9 mouse cellular contexts compared by ENCODE assay signal in genomic region chr8:126885554-126886485, GRCm38 (mm10). TPM values are rescaled to one million over a fixed set of nuclear protein-coding genes. Genes with fewer than 3 reads are reported as not detected.
DNase-seq lines count a peak whose midpoint lies in the region; ATAC-seq and TF ChIP-seq lines count a peak whose summit lies in the region.
"Had no signal": no experiment of that assay in that cellular context is flagged by ENCODE, and none has a peak within 500 bp of the region (broad histone marks: within the 10 kb centered on the region; RNA-seq: fewer than 3 reads in every experiment).

No protein-coding gene starts in this region.

- H3K36me3 ChIP-seq in liver, embryonic 12.5 days = no peaks in the 10 kb centered on the region
- no peaks in the 10 kb centered on the region for H3K36me3 ChIP-seq in forebrain, postnatal 0 days (ENCODE audit: insufficient read depth)
- no peaks in the 10 kb centered on the region for H3K36me3 ChIP-seq in liver, embryonic 11.5 days (ENCODE audit: control insufficient read depth, insufficient read depth, low read length)
- no peaks in the 10 kb centered on the region for H3K36me3 ChIP-seq in stomach, embryonic 15.5 days
- H3K36me3 ChIP-seq in midbrain, embryonic 13.5 days = no peaks in the 10 kb centered on the region
- H3K36me3 ChIP-seq: hindbrain, embryonic 15.5 days had no signal

- peak; percentile 25 for TF ChIP-seq CTCF in forebrain, postnatal 0 days (IDR thresholded peaks at IDR 0.05; ENCODE audit: low read depth)

- ATAC-seq in liver, embryonic 12.5 days = no peak
- no peak for ATAC-seq in forebrain, postnatal 0 days
- ATAC-seq in liver, embryonic 11.5 days (replicated peaks; ENCODE audit: low FRiP score) = peak; percentile 43; the same call in 1 of the 2 replicates
- ATAC-seq in stomach, embryonic 15.5 days (ENCODE audit: insufficient read depth, low FRiP score, low read depth) = no peak
- no peak for ATAC-seq in midbrain, embryonic 13.5 days

- no peaks in the 10 kb centered on the region for H3K9me3 ChIP-seq in liver, embryonic 12.5 days (replicated peaks)
- no peaks in the 10 kb centered on the region for H3K9me3 ChIP-seq in forebrain, postnatal 0 days (ENCODE audit: low read length)
- no peaks in the 10 kb centered on the region for H3K9me3 ChIP-seq in liver, embryonic 11.5 days (ENCODE audit: control insufficient read depth, low read length)
- no peaks in the 10 kb centered on the region for H3K9me3 ChIP-seq in stomach, embryonic 15.5 days
- H3K9me3 ChIP-seq in midbrain, embryonic 13.5 days = no peaks in the 10 kb centered on the region
- H3K9me3 ChIP-seq: hindbrain, embryonic 15.5 days had no signal

- H3K27me3 ChIP-seq in liver, embryonic 12.5 days (replicated peaks) = no peaks in the 10 kb centered on the region; the same call in 1 of the 2 replicates
- H3K27me3 ChIP-seq in forebrain, postnatal 0 days (ENCODE audit: insufficient read depth, low read length) = no peaks in the 10 kb centered on the region
- no peaks in the 10 kb centered on the region for H3K27me3 ChIP-seq in liver, embryonic 11.5 days (replicated peaks; ENCODE audit: control insufficient read depth, insufficient read depth, low read length)
- no peaks in the 10 kb centered on the region for H3K27me3 ChIP-seq in stomach, embryonic 15.5 days (replicated peaks)
- no peaks in the 10 kb centered on the region for H3K27me3 ChIP-seq in midbrain, embryonic 13.5 days
- H3K27me3 ChIP-seq: hindbrain, embryonic 15.5 days had no signal

- H3K4me2 ChIP-seq in liver, embryonic 12.5 days = no peak overlapping the region
- no peak overlapping the region for H3K4me2 ChIP-seq in forebrain, postnatal 0 days (ENCODE audit: low read depth)
- no peak overlapping the region for H3K4me2 ChIP-seq in liver, embryonic 11.5 days
- no peak overlapping the region for H3K4me2 ChIP-seq in stomach, embryonic 15.5 days
- H3K4me2 ChIP-seq in midbrain, embryonic 13.5 days (replicated peaks) = no peak overlapping the region
- H3K4me2 ChIP-seq: hindbrain, embryonic 15.5 days had no signal

- peaks cover 11% of the 10 kb centered on the region; the same call in 1 of the 2 replicates for H3K4me1 ChIP-seq in liver, embryonic 12.5 days
- H3K4me1 ChIP-seq in forebrain, postnatal 0 days (ENCODE audit: insufficient read depth) = no peaks in the 10 kb centered on the region
- peaks cover 4% of the 10 kb centered on the region; the same call in 1 of the 2 replicates for H3K4me1 ChIP-seq in liver, embryonic 11.5 days (replicated peaks; ENCODE audit: control insufficient read depth, insufficient read depth, low read length)
- H3K4me1 ChIP-seq in stomach, embryonic 15.5 days = peaks cover 27% of the 10 kb centered on the region
- peaks cover 19% of the 10 kb centered on the region for H3K4me1 ChIP-seq in midbrain, embryonic 13.5 days (replicated peaks)

- H3K4me3 ChIP-seq in liver, embryonic 12.5 days = no peak overlapping the region
- H3K4me3 ChIP-seq in forebrain, postnatal 0 days (ENCODE audit: low read depth, low read length) = no peak overlapping the region
- H3K4me3 ChIP-seq in liver, embryonic 11.5 days (ENCODE audit: low read depth, low read length) = no peak overlapping the region
- no peak overlapping the region for H3K4me3 ChIP-seq in stomach, embryonic 15.5 days (replicated peaks)
- no peak overlapping the region for H3K4me3 ChIP-seq in midbrain, embryonic 13.5 days (replicated peaks)
- H3K4me3 ChIP-seq: hindbrain, embryonic 15.5 days had no signal

- WGBS in liver, embryonic 12.5 days (ENCODE audit: insufficient replicate concordance) = 64% methylated on average over 13 of the region's 13 CpGs
- 73% methylated on average over 13 of the region's 13 CpGs for WGBS in forebrain, postnatal 0 days
- 68% methylated on average over 13 of the region's 13 CpGs for WGBS in liver, embryonic 11.5 days
- WGBS in stomach, embryonic 15.5 days = 62% methylated on average over 13 of the region's 13 CpGs
- 81% methylated on average over 13 of the region's 13 CpGs for WGBS in midbrain, embryonic 13.5 days

- H3K9ac ChIP-seq in liver, embryonic 12.5 days = no peak overlapping the region
- H3K9ac ChIP-seq in forebrain, postnatal 0 days = no peak overlapping the region
- no peak overlapping the region for H3K9ac ChIP-seq in liver, embryonic 11.5 days (ENCODE audit: low read depth, low read length)
- H3K9ac ChIP-seq in stomach, embryonic 15.5 days = no peak overlapping the region
- H3K9ac ChIP-seq in midbrain, embryonic 13.5 days (replicated peaks) = no peak overlapping the region
- H3K9ac ChIP-seq: hindbrain, embryonic 15.5 days had no signal

- DNase-seq in liver = peak; percentile 42
- DNase-seq in adrenal gland, postnatal 14 days = peak; percentile 73
- DNase-seq in forebrain, postnatal 0 days = no peak
- no peak for DNase-seq in liver, embryonic 11.5 days (ENCODE audit: low spot score)
- no peak for DNase-seq in left cerebral cortex, adult 11 months (ENCODE audit: low spot score)

- no peak overlapping the region for H3K27ac ChIP-seq in liver, embryonic 12.5 days
- peak overlapping the region; percentile 42; the same call in 1 of the 2 replicates for H3K27ac ChIP-seq in forebrain, postnatal 0 days (ENCODE audit: low read depth, low read length)
- H3K27ac ChIP-seq in liver, embryonic 11.5 days (ENCODE audit: low read depth, low read length) = no peak overlapping the region
- peak overlapping the region; percentile 90 for H3K27ac ChIP-seq in stomach, embryonic 15.5 days
- H3K27ac ChIP-seq in midbrain, embryonic 13.5 days = no peak overlapping the region

RNA-seq across cellular contexts. Expression of gene Tomm20, which starts 59.8 kb away (rescaled TPM):
- 219 and 232 TPM in 2 replicates for polyA plus RNA-seq in liver, embryonic 12.5 days (2016; fragmentation: Nextera tagmentation; extraction: Ambion mirVana)
- total RNA-seq in adrenal gland, postnatal 14 days (2021) = 206 and 229 TPM in 2 replicates
- 181 and 195 TPM in 2 replicates for total RNA-seq in forebrain, postnatal 0 days (2014; rRNA removed)
- polyA plus RNA-seq in forebrain, postnatal 0 days (2015; fragmentation: Nextera tagmentation; extraction: Ambion mirVana) = 228 and 256 TPM in 2 replicates
- polyA plus RNA-seq in liver, embryonic 11.5 days (2014; fragmentation: Nextera tagmentation; extraction: Ambion mirVana) = 359 and 372 TPM in 2 replicates
- polyA plus RNA-seq in stomach, embryonic 15.5 days (2015; fragmentation: Nextera tagmentation; extraction: Ambion mirVana) = 226 and 231 TPM in 2 replicates
- polyA plus RNA-seq in midbrain, embryonic 13.5 days (2015; fragmentation: Nextera tagmentation; extraction: Ambion mirVana) = 198 and 207 TPM in 2 replicates

Comparison
In these comparisons a context has a peak if more than half of its experiments do, and no peak if none do; other contexts are left out.
1. DNase-seq: peak in liver (single experiment) and adrenal gland, postnatal 14 days (single experiment); none in forebrain, postnatal 0 days (single experiment), liver, embryonic 11.5 days (single experiment) and left cerebral cortex, adult 11 months (single experiment).
2. H3K27ac ChIP-seq: peak in forebrain, postnatal 0 days (single experiment) and stomach, embryonic 15.5 days (single experiment); none in liver, embryonic 12.5 days (single experiment), liver, embryonic 11.5 days (single experiment) and midbrain, embryonic 13.5 days (single experiment).